Mouse (Mus musculus) layer of hippocampus, adult 2 months (tissue): ENCODE data around the gene Ddost. TPM values are rescaled to one million over a fixed set of nuclear protein-coding genes. Genes with fewer than 3 reads are reported as not detected.
A peak's percentile ranks its signal among the peaks of the same experiment; 100 is the strongest.
"Not testable (repeated sequence)": the region's sequence is repeated elsewhere in the genome, so short reads cannot be mapped to it uniquely, and the experiment has no call there.

Experiments used
- DNase-seq, 2 experiments: peaks; one replicate each; pipeline ENCODE4 v3.0.0; 2022; ENCODE audit warnings: low spot score in 2 of 2
- H3K27ac ChIP-seq: fragments of 200-600 bp; 2 replicates; pipeline ENCODE4 v1.8.1; 2022
- H3K4me3 ChIP-seq: fragments of 200-600 bp; 2 replicates; pipeline ENCODE4 v1.8.1; 2022; ENCODE audit warnings: mild to moderate bottlenecking
- CTCF ChIP-seq: fragments of 200-600 bp; conservative IDR thresholded peaks from 2 replicates; pipeline ENCODE4 v1.8.1; 2022; ENCODE audit warnings: antibody characterized with exemption, mild to moderate bottlenecking, moderate library complexity
- total RNA-seq, 2 experiments: library from RNA; stranded (reverse); gene quantifications; 2 replicates each; pipeline ENCODE4 v1.2.3; 2021

Gene Ddost
- total RNA-seq, 2 experiments from 2014 or later: 93.1 to 93.5 TPM

DNA sequence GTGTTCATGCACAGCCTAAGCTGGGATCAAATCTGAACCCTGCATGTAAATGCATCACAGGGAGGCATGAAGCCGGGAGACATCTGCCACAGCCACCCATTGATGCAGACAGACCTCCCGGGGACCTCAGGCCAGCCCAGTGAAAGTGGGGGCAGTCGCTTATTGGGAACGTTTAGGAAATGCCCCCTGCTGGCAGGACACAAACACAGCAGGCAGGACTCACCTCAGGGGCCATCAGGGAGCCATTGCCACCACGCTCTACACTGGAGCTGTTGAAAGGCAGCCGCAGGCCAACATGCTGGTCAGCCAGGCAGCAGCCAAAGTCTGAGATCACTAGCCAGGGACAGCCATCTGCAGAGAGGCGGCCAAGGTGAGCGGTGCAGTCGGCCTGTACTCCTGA is 11.3 kb downstream of the Ddost start:
- DNase-seq: no peak
- H3K4me3 ChIP-seq: no peak overlapping the region
- TF ChIP-seq CTCF: peak; percentile 71
- H3K27ac ChIP-seq: no peak overlapping the region

DNA sequence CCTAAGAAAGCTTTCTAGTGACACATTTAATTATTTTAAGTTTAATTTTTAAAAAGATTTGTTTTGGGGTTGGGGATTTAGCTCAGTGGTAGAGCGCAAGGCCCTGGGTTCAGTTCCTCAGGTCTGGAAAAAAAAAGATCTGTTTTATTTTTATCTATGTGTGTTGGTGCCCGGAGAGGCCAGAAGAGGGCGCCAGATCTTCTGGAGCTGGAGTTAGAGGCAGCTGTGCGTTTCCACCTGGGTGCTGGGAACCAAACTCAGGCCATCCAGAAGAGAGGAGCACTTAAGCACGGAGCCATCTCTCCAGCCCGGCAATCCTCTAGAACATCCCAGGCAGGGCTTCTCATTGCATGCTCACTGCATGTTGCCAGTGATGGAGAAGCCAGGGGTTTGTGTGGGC is 11.8 kb downstream of the Ddost start:
- TF ChIP-seq CTCF: peak; percentile 47
- no peak for DNase-seq

DNA sequence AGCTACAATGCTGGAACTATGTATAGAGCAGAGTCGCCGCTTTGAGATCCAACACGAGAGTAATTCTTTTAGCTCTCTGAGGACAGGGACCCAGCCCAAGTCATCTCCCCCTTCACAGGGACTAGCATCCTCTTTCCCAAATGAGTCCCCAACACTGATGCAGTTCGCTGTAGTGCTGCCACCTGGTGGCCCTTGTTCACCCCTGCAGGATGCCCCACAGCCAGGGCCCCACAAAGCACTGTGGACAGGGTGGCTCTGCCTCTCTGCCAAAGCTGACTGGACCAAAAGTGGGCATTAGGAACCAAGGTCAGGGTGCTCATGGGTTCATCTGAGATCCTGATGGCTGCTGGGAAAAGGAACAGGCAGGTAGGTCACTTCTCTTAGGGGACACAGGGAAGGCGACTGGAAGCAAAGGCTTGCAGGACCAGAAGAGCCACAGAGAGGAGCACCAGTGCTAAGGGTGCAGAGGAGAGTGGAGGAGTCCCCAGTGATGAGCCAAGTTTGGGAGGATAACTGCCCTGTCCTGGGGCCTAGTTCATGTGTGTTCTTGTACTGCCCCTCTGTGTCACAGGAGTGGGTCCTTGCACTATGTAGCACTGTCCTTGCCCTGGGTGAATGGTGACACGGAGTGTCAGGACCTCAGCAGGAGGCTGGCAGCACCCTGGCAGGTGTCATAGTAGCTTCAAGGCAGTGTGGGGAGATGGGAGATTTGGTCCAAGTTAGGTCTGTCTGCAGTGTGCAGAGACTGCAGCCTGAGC is 14.2 kb downstream of the Ddost start:
- peak in 1 of 2 experiments; percentile 76 for DNase-seq
- Histone ChIP-seq H3K4me3 (no peak overlapping the region), H3K27ac (no peak overlapping the region; the same call in 1 of the 2 replicates)
- TF ChIP-seq CTCF: peak; percentile 91

More for the DNA sequence above, 11.8 kb downstream of the Ddost start:
- H3K4me3 ChIP-seq: no peak overlapping the region
- H3K27ac ChIP-seq: no peak overlapping the region

DNA sequence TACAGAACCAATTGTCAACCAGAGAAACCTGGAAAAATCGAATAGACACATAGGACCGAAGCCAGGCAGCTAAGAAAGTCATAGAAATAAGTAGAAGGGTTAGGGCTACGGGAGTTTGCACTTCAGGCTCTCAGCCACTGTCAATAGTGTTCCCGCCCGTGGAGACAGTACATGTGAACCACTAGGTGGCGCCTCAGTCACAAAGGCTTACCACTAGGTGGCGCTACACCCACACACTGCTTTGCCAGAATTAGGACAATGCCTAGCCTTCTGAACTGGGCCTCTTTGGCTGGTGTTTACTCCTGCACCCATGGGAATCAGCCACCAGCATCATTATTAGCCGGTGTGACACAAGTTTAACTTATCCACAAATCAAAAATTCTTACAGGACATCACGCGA is 15.0 kb downstream of the Ddost start:
- peak; percentile 77 to 88 for DNase-seq
- Histone ChIP-seq H3K4me3 (no peak overlapping the region), H3K27ac (peak overlapping the region; percentile 28; the same call in 1 of the 2 replicates)
- TF ChIP-seq CTCF: peak; percentile 100

DNA sequence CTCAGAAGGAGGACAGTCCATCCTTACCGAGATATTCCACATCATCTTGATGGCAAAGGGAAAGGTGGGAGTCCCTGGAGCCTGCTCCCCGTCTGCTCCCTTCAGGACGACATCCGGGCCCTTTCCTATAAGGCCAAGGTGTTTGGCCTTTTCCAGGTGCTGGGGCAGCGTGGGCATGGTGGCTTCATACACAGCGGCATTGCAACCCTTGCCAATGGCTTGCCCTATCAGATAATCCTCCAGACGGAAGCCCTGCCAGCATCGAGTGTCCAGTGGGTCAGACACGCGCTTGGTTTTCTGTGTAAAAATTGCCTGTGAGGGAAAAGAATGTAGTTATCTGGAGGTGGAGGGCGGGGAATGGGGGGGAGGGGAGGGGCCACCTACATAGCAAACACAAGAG is 16.2 kb downstream of the Ddost start:
- no peak for DNase-seq
- no peak overlapping the region for H3K4me3 ChIP-seq
- H3K27ac ChIP-seq: no peak overlapping the region
- no peak for TF ChIP-seq CTCF

DNA sequence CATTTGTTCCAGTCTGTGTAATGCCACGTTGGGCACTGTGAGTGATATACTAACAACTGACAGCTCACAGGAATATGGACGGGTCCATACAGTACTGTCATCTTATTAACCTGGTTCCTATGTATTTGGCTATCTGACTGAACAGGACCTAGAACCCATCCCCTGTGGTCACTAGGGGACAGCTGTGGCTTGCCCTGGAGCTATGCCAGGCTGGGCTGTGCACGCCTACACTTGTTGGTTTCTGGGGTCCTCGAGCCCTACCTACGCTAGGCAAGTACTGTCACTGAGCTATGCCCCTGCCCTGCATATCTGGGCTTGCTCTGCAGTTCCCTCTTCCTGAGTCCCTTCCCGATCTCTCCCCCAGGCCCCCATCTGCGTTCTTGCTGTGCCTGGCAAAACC is 17.0 kb downstream of the Ddost start:
- Histone ChIP-seq H3K4me3 (no peak overlapping the region), H3K27ac (no peak overlapping the region)
- no peak for TF ChIP-seq CTCF
- DNase-seq: no peak

DNA sequence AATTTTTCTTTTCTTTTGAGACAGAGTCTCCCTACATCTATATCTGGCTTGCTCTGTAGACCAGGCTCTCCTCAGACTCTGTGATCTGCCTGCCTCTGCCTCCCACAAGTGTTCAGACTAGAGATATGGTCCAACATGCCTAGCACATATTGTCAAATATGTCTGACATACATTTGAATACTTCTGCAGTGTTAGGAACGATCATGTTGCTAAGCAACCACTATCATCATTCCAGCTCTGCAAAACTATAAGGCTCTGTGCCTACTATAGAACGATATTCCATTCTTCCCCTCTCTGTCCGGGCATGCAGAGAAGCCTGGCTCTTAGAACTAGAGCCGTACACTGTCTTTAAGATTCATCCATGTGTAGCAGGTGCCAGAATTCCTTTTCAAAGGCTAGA is 18.2 kb downstream of the Ddost start:
- no peak for TF ChIP-seq CTCF
- Histone ChIP-seq H3K4me3 (no peak overlapping the region), H3K27ac (peak overlapping the region; percentile 58; the same call in 1 of the 2 replicates)
- no peak for DNase-seq

DNA sequence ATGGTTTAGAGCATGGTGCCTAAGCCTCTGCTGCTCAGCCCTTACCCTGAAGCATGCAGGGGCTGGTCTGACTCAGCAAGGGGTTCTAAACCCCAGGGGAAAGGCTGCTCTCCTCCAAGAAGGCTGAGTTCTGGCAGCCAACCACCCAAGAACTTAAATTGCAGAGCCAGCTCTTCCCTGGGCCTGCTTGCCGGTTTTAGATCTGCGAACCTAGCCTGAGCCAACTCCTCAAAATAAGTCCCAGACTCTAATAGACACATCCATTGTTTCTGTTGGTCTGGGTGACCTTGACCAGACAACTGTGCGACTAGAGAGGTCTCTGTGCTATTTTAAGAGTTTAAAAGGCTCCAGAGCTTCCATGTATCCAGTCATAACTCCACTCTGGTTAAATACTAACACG is 19.2 kb downstream of the Ddost start:
- no peak for TF ChIP-seq CTCF
- DNase-seq: no peak
- Histone ChIP-seq H3K27ac (peak overlapping the region; percentile 58), H3K4me3 (no peak overlapping the region)

DNA sequence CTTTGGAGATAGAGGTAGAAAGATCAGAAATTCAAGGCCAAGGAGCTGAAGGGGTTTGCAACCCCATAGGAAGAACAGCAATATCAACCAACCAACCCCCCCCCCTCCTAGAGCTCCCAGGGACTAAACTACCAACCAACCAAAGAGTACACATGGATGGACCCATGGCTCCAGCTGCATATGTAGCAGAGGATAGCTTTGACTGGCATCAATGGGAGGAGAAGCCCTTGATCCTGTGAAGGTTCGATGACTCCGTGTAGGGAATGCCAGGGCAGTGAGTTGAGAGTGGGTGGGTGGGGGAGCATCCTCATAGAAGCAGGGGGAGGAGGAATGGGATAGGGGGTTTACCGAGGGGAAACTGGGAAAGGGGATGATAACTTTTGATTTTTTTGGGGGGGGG is 19.9 kb downstream of the Ddost start:
- no peak for DNase-seq
- Histone ChIP-seq H3K27ac (peak overlapping the region; percentile 58), H3K4me3 (no peak overlapping the region)
- TF ChIP-seq CTCF: no peak

DNA sequence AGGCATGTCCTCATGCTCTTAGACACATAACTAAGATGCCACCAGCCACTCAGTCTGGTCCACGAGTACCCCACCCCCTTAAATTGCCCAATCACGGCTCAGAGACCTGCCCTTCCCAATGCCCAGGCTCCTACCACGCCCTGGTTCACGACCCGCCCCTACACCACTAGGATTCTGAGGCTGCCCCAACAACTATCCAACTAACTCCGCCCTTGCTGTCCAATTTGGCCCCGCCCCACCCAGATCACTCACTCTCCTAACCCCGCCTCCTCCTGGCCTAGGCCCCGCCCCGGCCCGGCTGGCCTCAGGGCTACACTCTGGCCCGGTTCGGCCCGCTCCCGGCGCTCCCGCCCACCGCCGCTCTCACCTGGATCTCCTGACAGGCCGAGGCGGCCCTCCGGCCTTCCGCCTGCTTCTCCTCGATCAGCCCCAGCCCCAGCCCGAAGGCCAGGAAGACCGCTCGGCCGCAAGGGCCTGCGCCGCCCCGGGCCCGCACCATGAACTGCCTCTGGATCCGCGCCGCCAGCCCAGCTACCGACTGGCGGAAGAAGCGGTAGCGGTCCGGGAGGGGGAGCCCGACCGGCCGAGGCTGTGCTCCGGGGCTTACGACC is 21.0 kb downstream of the Ddost start:
- peak overlapping the region; percentile 95 for H3K4me3 ChIP-seq
- peak overlapping the region; percentile 99 for H3K27ac ChIP-seq
- no peak for TF ChIP-seq CTCF
- peak; percentile 91 to 92 for DNase-seq

DNA sequence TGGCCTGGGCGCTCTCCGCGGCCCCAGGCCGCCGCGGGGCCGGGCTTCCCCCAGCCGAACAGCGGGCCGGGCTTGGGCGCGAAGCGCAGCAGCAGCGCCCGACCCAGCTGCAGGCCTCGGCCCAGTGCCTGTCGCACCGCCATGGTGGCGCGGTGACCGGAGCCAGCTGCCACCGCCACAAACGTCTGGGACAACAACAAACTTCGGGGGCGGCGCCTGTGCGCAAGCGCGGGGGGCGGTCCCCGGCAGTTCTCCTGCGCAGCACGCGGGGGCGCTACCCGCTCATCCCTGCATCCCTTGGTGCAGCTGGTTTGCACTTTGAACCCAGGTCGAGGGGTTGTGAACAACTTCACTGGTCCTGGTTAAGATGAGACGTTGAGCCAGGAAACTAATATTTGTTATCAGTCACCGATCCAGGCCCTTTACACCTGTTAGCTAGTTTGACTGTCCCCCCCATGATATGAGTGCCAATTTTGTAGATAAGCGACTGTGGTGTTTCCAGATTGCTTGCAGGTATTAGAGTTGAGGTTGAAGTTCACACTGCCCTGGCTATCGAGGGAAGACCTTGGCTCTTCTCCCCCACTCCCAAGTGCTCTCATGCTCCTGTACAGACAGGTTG is 21.7 kb downstream of the Ddost start, which contains the start of gene Pink1:
TSS of gene Pink1 (minus strand) at position 231 of the 619 bp plus-strand sequence.
- Histone ChIP-seq H3K4me3 (peak within 1 kb of the TSS; percentile 95), H3K27ac (peak within 1 kb of the TSS; percentile 99)
- peak; percentile 96 for TF ChIP-seq CTCF
- peak; percentile 87 to 94 for DNase-seq

DNA sequence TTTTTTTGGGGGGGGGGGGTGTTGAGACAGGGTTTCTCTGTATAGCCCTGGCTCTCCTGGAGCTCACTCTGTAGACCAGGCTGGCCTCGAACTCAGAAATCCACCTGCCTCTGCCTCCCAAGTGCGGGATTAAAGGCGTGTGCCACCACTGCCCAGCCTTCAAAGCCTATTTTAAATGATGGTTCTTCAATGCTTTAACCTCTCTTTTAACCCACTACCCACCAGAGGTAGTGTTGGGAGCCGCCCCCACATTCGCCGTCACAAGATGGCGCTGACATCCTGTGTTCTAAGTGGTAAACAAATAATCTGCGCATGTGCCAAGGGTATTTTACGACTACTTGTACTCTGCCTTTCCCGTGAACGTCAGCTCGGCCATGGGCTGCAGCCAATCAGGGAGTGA is 22.6 kb downstream of the Ddost start:
- DNase-seq, H3K4me3 ChIP-seq, H3K27ac ChIP-seq: not testable (repeated sequence)

DNA sequence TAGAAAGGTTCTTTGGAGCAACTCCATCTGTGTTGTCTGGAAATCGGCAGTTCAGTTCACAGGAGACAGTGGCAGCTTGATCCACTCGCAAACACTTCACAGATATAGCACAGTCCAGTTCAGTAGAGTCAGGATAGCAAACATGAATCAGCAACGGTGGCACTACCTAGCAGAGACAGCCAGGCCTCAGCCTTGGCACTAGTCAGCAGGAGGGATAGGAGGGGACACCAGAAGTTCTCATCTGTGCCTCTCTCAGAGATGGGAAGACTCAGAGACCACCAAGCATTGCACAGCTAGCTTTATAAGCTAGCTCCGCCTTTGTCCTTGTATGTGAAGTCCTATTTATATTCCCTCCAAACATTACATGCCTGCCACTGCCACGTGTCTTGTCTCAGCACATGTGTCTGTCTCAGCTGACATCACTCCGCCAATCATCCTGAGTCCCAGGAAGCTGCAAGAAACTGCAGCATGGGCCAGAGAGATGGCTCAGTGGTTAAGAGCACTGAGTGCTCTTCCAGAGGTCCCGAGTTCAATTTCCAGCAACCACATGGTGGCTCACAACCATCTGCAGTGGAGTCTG is 23.5 kb downstream of the Ddost start:
- no peak overlapping the region for H3K4me3 ChIP-seq
- no peak overlapping the region for H3K27ac ChIP-seq
- DNase-seq: no peak
- TF ChIP-seq CTCF: no peak; the same call in 1 of the 2 replicates
